Mouse (Mus musculus): Measurements from ENCODE around the gene P2ry12.

DNA sequence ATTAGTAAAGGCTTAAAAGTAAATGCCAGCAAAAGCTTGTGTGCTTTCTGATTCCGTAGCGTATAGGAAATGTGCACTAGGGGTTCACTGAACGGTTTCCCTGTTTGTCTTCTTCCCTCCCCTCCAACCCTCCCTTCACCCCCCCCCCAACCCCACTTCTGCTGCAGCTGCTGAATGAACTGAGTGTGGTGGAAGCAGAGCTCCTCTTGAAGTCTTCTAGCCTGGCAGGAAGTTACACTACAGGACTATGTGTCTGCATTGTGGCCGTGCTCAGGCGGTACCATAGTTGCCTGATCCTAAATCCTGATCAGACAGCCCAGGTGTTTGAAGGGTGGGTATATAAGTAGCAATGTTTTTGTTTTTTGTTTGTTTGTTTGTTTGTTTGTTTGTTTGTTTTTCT, 27.8 kb downstream of the P2ry12 start:
- TF ChIP-seq POLR2A (IDR thresholded peaks at IDR 0.05; ENCODE audit: control insufficient read depth, low read depth, low read length) (no peak), CTCF (IDR thresholded peaks at IDR 0.05; ENCODE audit: control insufficient read depth, insufficient read depth, insufficient replicate concordance, low read depth, low read length) (no peak)
